Mouse (Mus musculus) forebrain, embryonic 16.5 days (tissue): Measurements from ENCODE around the gene D030056L22Rik. TPM values are rescaled to one million over a fixed set of nuclear protein-coding genes. Genes with fewer than 3 reads are reported as not detected.

Experiments used
- ATAC-seq: fragments of 200-750 bp; cut with Nextera tagmentation; 2 replicates; pipeline ENCODE4 v1.8.0; 2017; ENCODE audit warnings: mild to moderate bottlenecking, moderate library complexity
- H3K27ac ChIP-seq: fragments of 300-500 bp; sonication (generic); 2 replicates; pipeline ENCODE4 v1.5.1; 2014; ENCODE audit warnings: low read length, control low read depth
- H3K27me3 ChIP-seq: fragments of 300-500 bp; sonication (generic); replicated peaks from 2 replicates; pipeline ENCODE4 v1.6.1; 2014; ENCODE audit warnings: low read length; ENCODE audit not compliant: control insufficient read depth, insufficient read depth
- H3K36me3 ChIP-seq: fragments of 300-500 bp; sonication (generic); 2 replicates; pipeline ENCODE4 v1.6.1; 2014; ENCODE audit not compliant: control insufficient read depth, insufficient read depth
- H3K4me1 ChIP-seq: fragments of 300-500 bp; sonication (generic); replicated peaks from 2 replicates; pipeline ENCODE4 v1.6.1; 2014; ENCODE audit warnings: low read length; ENCODE audit not compliant: control insufficient read depth, insufficient read depth
- H3K4me2 ChIP-seq: fragments of 300-500 bp; sonication (generic); 2 replicates; pipeline ENCODE4 v1.6.1; 2014; ENCODE audit warnings: mild to moderate bottlenecking, low read length, control low read depth
- H3K4me3 ChIP-seq: fragments of 300-500 bp; sonication (generic); replicated peaks from 2 replicates; pipeline ENCODE4 v1.5.1; 2014; ENCODE audit warnings: mild to moderate bottlenecking, low read length, control low read depth
- H3K9ac ChIP-seq: fragments of 300-500 bp; sonication (generic); replicated peaks from 2 replicates; pipeline ENCODE4 v1.6.1; 2014; ENCODE audit warnings: low read depth, low read length, control low read depth
- H3K9me3 ChIP-seq: fragments of 300-500 bp; sonication (generic); 2 replicates; pipeline ENCODE4 v1.6.1; 2016; ENCODE audit warnings: low read length; ENCODE audit not compliant: control insufficient read depth
- WGBS: fragments of 180-500 bp; shearing (Covaris S2); extraction: QIAGEN DNeasy Blood & Tissue Kit; methylation state at CpG from one replicate; pipeline ENCODE4 v1.1.7; 2014; 5-methylcytosine and 5-hydroxymethylcytosine counted together
- polyA plus RNA-seq: library from polyadenylated mRNA; unstranded; fragments of >200 nt; fragmentation: Nextera tagmentation; extraction: Ambion mirVana; gene quantifications from 2 replicates; pipeline ENCODE4 v1.2.1, GENCODE M21; 2015

D030056L22Rik gene
- polyA plus RNA-seq, 1 experiment from 2014 or later, result 58.8 TPM

DNA sequence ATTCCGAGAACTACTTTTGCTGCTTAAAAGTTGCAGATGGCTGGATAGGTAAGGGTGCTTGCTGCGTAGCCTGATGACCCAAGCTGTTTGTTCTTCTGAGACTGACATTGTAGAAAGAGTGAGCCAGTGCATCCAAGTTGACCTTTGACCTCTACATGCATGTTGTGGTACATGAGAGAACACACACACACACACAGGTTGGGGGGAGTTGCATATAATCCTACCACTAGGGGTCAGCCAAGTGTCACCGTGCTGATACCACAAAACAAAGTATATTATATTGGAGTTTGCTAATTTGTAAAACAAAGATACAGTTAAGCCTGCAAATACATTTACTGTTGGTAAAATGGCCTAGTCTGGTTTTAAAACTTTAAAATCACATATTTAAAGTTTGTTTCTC, 25.4 kb upstream of the D030056L22Rik start:
- ATAC-seq, result 0 out of 2 replicates have a peak, but pooled peaks have one; percentile 31
- WGBS, result 79% methylated on average over 3 of the region's 3 CpGs
- no peak overlapping the region for H3K27ac ChIP-seq

GRCm38 (mm10) chr19:18692176-18692575, 20.8 kb upstream of the D030056L22Rik start:
- no peak overlapping the region for H3K27ac ChIP-seq
- no peak for ATAC-seq
- no peaks in the 10 kb centered on the region for H3K27me3 ChIP-seq
- no peak overlapping the region for H3K4me2 ChIP-seq
- 85% methylated on average over 3 of the region's 3 CpGs for WGBS
- 0 out of 2 replicates have a peak, but pooled peaks cover 2% of the 10 kb centered on the region for H3K36me3 ChIP-seq
- H3K9me3 ChIP-seq, result no peaks in the 10 kb centered on the region
- H3K9ac ChIP-seq, result no peak overlapping the region
- no peak overlapping the region for H3K4me3 ChIP-seq
- H3K4me1 ChIP-seq, result no peaks in the 10 kb centered on the region

More for the DNA sequence above, 25.4 kb upstream of the D030056L22Rik start:
- no peaks in the 10 kb centered on the region for H3K4me1 ChIP-seq
- no peaks in the 10 kb centered on the region for H3K9me3 ChIP-seq
- no peak overlapping the region for H3K4me3 ChIP-seq
- no peaks in the 10 kb centered on the region for H3K27me3 ChIP-seq
- no peak overlapping the region for H3K4me2 ChIP-seq
- H3K9ac ChIP-seq, result no peak overlapping the region
- H3K36me3 ChIP-seq, result no peaks in the 10 kb centered on the region

GRCm38 (mm10) chr19:18692768-18693167, 20.2 kb upstream of the D030056L22Rik start:
- H3K4me3 ChIP-seq, result no peak overlapping the region
- H3K27me3 ChIP-seq, result no peaks in the 10 kb centered on the region
- H3K9me3 ChIP-seq, result no peaks in the 10 kb centered on the region
- ATAC-seq, result no peak
- H3K4me1 ChIP-seq, result no peaks in the 10 kb centered on the region
- no peak overlapping the region for H3K9ac ChIP-seq
- no peak overlapping the region for H3K4me2 ChIP-seq
- 70% methylated on average over 2 of the region's 2 CpGs for WGBS
- H3K27ac ChIP-seq, result no peak overlapping the region
- 0 out of 2 replicates have a peak, but pooled peaks cover 2% of the 10 kb centered on the region for H3K36me3 ChIP-seq

DNA sequence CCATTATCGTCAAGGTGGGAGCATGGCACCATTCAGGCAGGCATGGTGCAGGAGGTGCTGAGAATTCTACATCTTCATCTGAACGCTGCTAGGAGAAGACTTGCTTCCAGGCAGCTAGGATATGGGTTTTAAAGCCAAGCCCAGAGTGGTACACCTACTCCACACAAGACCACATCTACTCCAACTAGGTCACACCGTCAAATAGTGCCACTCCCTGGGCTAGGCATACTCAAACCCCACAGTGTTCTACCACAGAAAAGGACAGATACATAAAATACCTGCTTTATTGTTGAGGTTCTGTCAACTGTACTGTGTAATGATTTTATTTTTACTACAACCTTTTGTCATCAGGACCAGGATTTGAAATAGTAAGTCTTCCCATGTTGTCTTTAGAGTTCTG, 17.9 kb upstream of the D030056L22Rik start:
- Histone ChIP-seq H3K4me3 (no peak overlapping the region), H3K36me3 (0 out of 2 replicates have a peak, but pooled peaks cover 2% of the 10 kb centered on the region), H3K9me3 (no peaks in the 10 kb centered on the region), H3K4me2 (no peak overlapping the region), H3K27ac (no peak overlapping the region), H3K4me1 (no peaks in the 10 kb centered on the region), H3K9ac (no peak overlapping the region), H3K27me3 (no peaks in the 10 kb centered on the region)
- 96% methylated on average over 3 of the region's 3 CpGs for WGBS
- ATAC-seq, result no peak

- no peak overlapping the region for H3K9ac ChIP-seq
- H3K27ac ChIP-seq, result no peak overlapping the region
- no peaks in the 10 kb centered on the region for H3K27me3 ChIP-seq
- ATAC-seq, result no peak
- H3K36me3 ChIP-seq, result 0 out of 2 replicates have a peak, but pooled peaks cover 2% of the 10 kb centered on the region
- no peak overlapping the region for H3K4me2 ChIP-seq
- no peaks in the 10 kb centered on the region for H3K4me1 ChIP-seq
- WGBS, result 90% methylated on average over 1 of the region's 1 CpGs
- no peaks in the 10 kb centered on the region for H3K9me3 ChIP-seq
- H3K4me3 ChIP-seq, result no peak overlapping the region
These were observed 17.4 kb upstream of the D030056L22Rik start for GRCm38 (mm10) chr19:18695552-18695951.

DNA sequence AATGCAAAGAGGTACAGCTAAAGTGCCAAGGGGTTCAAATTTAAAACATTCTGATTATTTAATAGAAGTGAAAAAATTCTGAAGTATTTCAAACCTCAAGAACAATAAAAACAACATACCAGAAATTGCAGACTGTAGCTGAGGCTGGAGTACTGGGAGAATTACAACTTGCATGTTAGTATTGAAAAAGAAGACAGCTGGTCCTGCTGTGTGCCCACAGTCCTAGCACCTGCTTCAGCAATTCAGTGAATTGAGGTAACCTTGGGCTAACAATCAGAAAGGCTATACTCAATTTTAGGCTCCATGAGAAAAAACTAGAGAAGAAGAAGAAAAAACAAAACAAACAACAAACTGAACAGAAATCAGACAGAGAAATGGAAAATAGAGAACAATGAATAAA, 4.9 kb upstream of the D030056L22Rik start:
- no peaks in the 10 kb centered on the region for H3K9me3 ChIP-seq
- H3K9ac ChIP-seq, result no peak overlapping the region
- ATAC-seq, result no peak
- no peak overlapping the region for H3K27ac ChIP-seq
- no peaks in the 10 kb centered on the region for H3K4me1 ChIP-seq
- H3K4me3 ChIP-seq, result no peak overlapping the region
- H3K27me3 ChIP-seq, result no peaks in the 10 kb centered on the region
- H3K4me2 ChIP-seq, result no peak overlapping the region
- H3K36me3 ChIP-seq, result no peaks in the 10 kb centered on the region

- Histone ChIP-seq H3K27me3 (no peaks in the 10 kb centered on the region), H3K36me3 (no peaks in the 10 kb centered on the region), H3K4me2 (no peak overlapping the region), H3K4me1 (peaks cover 18% of the 10 kb centered on the region), H3K9ac (no peak overlapping the region), H3K27ac (no peak overlapping the region), H3K4me3 (no peak overlapping the region), H3K9me3 (no peaks in the 10 kb centered on the region)
- WGBS, result 57% methylated on average over 6 of the region's 6 CpGs
- no peak for ATAC-seq
These were observed 2.1 kb upstream of the D030056L22Rik start for GRCm38 (mm10) chr19:18710903-18711302.

DNA sequence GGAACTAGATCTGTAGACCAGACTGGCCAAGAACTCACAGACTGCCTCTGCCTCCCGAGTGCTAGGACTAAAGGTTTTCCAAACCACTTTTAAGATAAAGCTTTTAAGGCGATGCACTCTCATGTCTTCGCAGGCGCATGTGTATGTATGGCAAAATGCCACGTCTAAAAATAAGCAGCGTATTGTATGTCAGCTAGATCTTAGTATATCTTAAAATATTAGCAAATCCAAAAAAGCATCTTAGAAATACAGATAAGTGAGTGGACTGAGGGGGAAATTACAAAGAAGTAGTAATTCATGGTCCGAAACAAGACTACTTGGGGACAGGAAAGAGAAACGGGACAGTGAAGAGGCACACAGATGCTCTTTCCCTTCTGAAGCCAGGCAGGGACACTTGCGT, 1.4 kb upstream of the D030056L22Rik start:
- no peaks in the 10 kb centered on the region for H3K36me3 ChIP-seq
- H3K4me3 ChIP-seq, result no peak overlapping the region
- H3K4me2 ChIP-seq, result no peak overlapping the region
- H3K4me1 ChIP-seq, result peaks cover 18% of the 10 kb centered on the region
- H3K9ac ChIP-seq, result no peak overlapping the region
- H3K9me3 ChIP-seq, result no peaks in the 10 kb centered on the region
- H3K27me3 ChIP-seq, result no peaks in the 10 kb centered on the region
- no peak for ATAC-seq
- 92% methylated on average over 9 of the region's 9 CpGs for WGBS
- no peak overlapping the region for H3K27ac ChIP-seq

- H3K4me2 ChIP-seq, result peak overlapping the region; percentile 51
- H3K27ac ChIP-seq, result peak overlapping the region; percentile 95
- H3K9ac ChIP-seq, result peak overlapping the region; percentile 88
- no peak for ATAC-seq
- peak overlapping the region; percentile 87 for H3K4me3 ChIP-seq
- WGBS, result 58% methylated on average over 16 of the region's 16 CpGs
- no peaks in the 10 kb centered on the region for H3K27me3 ChIP-seq
- H3K9me3 ChIP-seq, result no peaks in the 10 kb centered on the region
- H3K36me3 ChIP-seq, result no peaks in the 10 kb centered on the region
- H3K4me1 ChIP-seq, result peaks cover 18% of the 10 kb centered on the region
These were observed 684 bp upstream of the D030056L22Rik start for GRCm38 (mm10) chr19:18712153-18712865.
